Mouse (Mus musculus): ENCODE measurements at regions not wholly inside any gene's neighbourhood (a gene's known extent, or its start where the extent isn't known, plus 50 kb on each side); places are given as distances from the start of the nearest gene placed in this dataset.

DNA sequence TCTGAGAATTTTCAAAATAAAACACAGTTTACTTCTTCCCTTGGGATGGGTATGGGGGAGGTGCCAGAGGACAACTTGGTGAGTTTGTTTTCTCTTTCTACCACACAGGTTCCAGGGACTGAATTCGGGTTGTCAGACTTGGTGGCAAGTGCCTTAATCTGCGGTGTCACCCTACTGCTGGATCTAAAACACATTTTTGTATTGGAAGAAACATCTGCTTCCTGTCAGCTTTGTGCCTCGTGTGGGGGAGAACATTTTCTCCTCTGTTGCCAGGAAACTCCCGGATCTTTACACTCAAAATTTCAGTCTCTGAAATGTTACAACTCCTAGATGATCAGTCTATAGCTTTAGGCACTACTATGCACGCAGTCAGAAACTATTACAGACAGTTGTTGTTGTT lies 228.3 kb downstream of the Ktn1 start:
- Histone ChIP-seq H3K4me3 (ENCODE audit: low read depth, low read length) (no peak overlapping the region), H3K4me1 (ENCODE audit: control insufficient read depth, insufficient read depth, low read length) (no peaks in the 10 kb centered on the region), H3K27ac (ENCODE audit: low read depth, low read length) (no peak overlapping the region), H3K4me2 (no peak overlapping the region), H3K9me3 (ENCODE audit: control insufficient read depth, low read length) (no peaks in the 10 kb centered on the region), H3K27me3 (ENCODE audit: control insufficient read depth, insufficient read depth, low read length) (no peaks in the 10 kb centered on the region), H3K36me3 (ENCODE audit: control insufficient read depth, insufficient read depth, low read length) (no peaks in the 10 kb centered on the region), H3K9ac (ENCODE audit: low read length) (no peak overlapping the region)
- WGBS, result 75% methylated on average over 5 of the region's 5 CpGs
- ATAC-seq (ENCODE audit: low FRiP score), result no peak
- no peak for DNase-seq (ENCODE audit: low spot score, missing footprints)

DNA sequence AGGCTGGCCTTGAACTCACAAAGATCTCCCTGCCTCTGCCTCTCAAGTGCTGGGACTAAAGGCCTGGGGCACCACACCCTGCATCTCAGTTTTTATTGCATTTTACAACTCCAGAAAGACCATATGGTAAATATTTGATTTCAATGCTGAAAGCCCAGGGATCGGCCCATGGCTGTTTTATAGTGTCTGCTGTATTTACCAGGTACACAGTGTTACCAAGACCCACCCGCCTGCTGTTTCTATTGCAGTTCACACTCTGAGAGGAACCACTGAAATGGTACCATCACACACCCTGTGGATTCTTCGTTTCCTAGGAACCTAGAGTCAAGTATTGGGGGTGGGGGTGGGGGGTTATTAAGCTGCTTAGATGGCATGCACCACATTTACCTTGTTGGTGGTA lies 228.9 kb downstream of the Ktn1 start:
- DNase-seq (ENCODE audit: low spot score, missing footprints) (no peak), ATAC-seq (ENCODE audit: low FRiP score) (no peak)
- 80% methylated on average over 3 of the region's 3 CpGs for WGBS
- no peaks in the 10 kb centered on the region for H3K4me1 ChIP-seq (ENCODE audit: control insufficient read depth, insufficient read depth, low read length)
- no peaks in the 10 kb centered on the region for H3K9me3 ChIP-seq (ENCODE audit: control insufficient read depth, low read length)
- H3K4me2 ChIP-seq, result no peak overlapping the region
- no peak overlapping the region for H3K4me3 ChIP-seq (ENCODE audit: low read depth, low read length)
- no peaks in the 10 kb centered on the region for H3K27me3 ChIP-seq (ENCODE audit: control insufficient read depth, insufficient read depth, low read length)
- no peak overlapping the region for H3K27ac ChIP-seq (ENCODE audit: low read depth, low read length)
- H3K36me3 ChIP-seq (ENCODE audit: control insufficient read depth, insufficient read depth, low read length), result no peaks in the 10 kb centered on the region
- no peak overlapping the region for H3K9ac ChIP-seq (ENCODE audit: low read length)

DNA sequence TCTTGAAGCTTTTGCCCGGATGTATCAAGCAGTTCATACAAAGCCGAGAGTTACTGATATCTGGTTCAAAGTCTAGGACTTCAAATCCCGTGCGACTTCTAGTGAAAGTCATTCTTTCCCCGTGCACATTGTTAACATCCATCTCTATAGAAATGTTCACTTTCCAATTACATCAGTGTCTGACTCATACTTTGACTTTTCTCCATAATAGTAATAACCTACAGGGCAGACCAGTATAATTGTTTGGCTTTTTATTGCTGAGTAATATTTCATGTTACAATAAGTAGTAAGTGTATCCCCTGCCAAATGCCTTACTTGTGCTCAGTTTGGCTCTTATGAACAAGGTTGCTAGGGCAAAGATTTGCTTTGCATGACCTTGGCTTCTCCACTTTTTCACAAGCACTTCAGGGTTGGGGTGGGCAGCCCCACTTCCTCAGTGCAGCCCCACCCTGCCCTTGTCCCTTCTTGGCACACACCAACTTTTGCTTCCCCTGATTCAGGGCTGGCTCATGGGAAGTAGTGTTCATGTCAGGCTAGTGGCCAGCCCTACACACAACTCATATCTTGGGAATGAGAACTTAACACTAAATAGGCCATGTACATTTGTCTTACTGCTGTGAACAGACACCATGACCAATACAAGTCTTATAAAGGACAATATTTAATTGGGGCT lies 229.7 kb downstream of the Ktn1 start:
- Histone ChIP-seq H3K27ac (ENCODE audit: low read depth, low read length) (no peak overlapping the region), H3K4me2 (no peak overlapping the region), H3K36me3 (ENCODE audit: control insufficient read depth, insufficient read depth, low read length) (no peaks in the 10 kb centered on the region), H3K9ac (ENCODE audit: low read length) (no peak overlapping the region), H3K4me1 (ENCODE audit: control insufficient read depth, insufficient read depth, low read length) (no peaks in the 10 kb centered on the region), H3K4me3 (ENCODE audit: low read depth, low read length) (no peak overlapping the region), H3K9me3 (ENCODE audit: control insufficient read depth, low read length) (no peaks in the 10 kb centered on the region), H3K27me3 (ENCODE audit: control insufficient read depth, insufficient read depth, low read length) (no peaks in the 10 kb centered on the region)
- ATAC-seq (ENCODE audit: low FRiP score) (no peak), DNase-seq (ENCODE audit: low spot score, missing footprints) (no peak)
- WGBS, result 89% methylated on average over 5 of the region's 5 CpGs

DNA sequence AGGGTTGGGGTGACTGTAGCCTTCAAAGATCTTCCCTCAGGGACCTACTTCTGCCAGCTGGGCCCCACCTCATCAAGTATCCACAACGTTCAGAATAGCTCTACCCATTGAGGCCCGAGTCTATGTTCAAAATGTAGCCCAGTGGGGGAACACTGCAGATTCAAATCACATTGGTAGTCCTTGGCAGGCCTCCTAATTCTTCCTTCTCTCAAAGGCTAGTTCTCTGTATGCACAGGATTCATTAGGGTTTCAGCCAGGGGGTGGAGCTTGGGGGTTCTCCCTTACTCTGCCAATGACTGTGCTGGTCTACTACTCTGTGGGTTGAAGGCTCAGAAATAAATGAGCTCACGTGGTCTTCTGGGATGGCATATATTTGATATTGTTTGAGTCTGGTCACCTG lies 235.3 kb upstream of the Peli2 start:
- no peaks in the 10 kb centered on the region for H3K9me3 ChIP-seq (ENCODE audit: control insufficient read depth, low read length)
- H3K27ac ChIP-seq (ENCODE audit: low read depth, low read length), result no peak overlapping the region
- H3K4me2 ChIP-seq, result no peak overlapping the region
- no peak for ATAC-seq (ENCODE audit: low FRiP score)
- no peaks in the 10 kb centered on the region for H3K4me1 ChIP-seq (ENCODE audit: control insufficient read depth, insufficient read depth, low read length)
- no peaks in the 10 kb centered on the region for H3K36me3 ChIP-seq (ENCODE audit: control insufficient read depth, insufficient read depth, low read length)
- no peaks in the 10 kb centered on the region for H3K27me3 ChIP-seq (ENCODE audit: control insufficient read depth, insufficient read depth, low read length)
- 82% methylated on average over 3 of the region's 3 CpGs for WGBS
- H3K9ac ChIP-seq (ENCODE audit: low read length), result no peak overlapping the region
- H3K4me3 ChIP-seq (ENCODE audit: low read depth, low read length), result no peak overlapping the region
- no peak for DNase-seq (ENCODE audit: low spot score, missing footprints)

DNA sequence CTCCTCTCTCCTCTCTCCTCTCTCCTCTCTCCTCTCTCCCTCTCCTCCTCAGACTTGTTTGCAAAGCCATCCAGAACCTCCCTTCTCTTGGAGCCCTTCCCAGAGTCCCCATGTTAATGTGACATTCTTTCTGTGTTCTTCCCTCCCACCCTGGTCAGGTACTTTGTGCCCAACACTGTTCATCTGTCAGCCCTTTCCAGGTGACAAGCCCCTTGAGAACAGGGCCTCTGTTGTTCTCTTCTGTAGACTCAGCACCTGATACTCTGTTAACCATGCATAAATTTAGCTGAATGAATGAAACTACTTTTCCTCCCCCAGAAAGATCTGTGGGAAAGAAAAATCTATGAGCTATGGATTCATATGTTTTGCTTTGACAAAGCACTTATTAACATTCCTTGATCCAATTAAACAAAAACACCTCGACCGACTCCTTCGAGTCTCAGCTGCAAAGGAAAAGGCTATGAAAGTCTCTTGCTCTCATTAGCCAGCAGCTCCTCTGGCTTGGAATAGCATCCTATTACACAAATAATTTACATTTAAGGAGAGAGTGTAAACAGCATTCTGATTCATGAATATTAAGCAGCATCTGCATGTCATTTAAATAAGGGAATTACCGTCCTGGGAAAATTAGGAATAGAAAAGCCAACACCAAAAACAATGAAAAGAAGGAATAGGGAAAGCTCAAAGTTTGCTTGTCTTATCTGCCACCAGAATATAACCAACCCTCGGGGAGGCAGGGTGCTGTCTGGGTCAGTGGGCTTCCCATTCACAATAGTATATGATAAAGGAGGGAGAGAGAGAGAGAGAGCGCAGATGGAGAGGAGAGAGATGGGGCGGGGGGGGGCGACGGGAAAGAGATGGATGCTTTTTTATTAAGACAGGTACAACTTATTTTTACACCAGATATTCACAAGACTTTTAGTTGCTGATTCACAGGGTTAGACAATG lies 230.1 kb upstream of the Peli2 start:
- Histone ChIP-seq H3K27me3 (ENCODE audit: control insufficient read depth, insufficient read depth, low read length) (no peaks in the 10 kb centered on the region), H3K4me2 (no peak overlapping the region), H3K9me3 (ENCODE audit: control insufficient read depth, low read length) (no peaks in the 10 kb centered on the region), H3K4me3 (ENCODE audit: low read depth, low read length) (no peak overlapping the region), H3K9ac (ENCODE audit: low read length) (no peak overlapping the region), H3K36me3 (ENCODE audit: control insufficient read depth, insufficient read depth, low read length) (no peaks in the 10 kb centered on the region), H3K4me1 (ENCODE audit: control insufficient read depth, insufficient read depth, low read length) (no peaks in the 10 kb centered on the region), H3K27ac (ENCODE audit: low read depth, low read length) (no peak overlapping the region)
- DNase-seq (ENCODE audit: low spot score, missing footprints) (no peak), ATAC-seq (ENCODE audit: low FRiP score) (no peak)
- 77% methylated on average over 9 of the region's 9 CpGs for WGBS

DNA sequence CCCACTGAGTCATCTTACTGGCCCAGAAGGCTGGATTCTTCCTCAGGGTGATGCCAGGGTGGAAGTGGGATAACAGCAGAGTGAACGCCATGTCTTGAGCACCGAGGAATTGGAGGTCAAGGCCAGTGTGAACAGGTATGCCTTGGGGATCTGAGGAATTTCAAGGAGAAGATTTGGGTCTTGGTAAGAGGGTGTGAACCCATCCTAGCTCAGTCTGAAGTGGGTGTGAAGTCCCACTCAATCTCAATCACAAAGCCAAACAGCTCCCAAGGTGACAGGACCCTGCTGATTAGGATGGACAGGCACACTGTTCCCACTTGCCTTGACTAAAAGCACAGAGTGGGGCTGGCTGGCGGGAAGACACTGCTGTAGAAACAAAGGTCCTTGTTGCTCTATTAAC lies 224.0 kb upstream of the Peli2 start:
- H3K4me1 ChIP-seq (ENCODE audit: control insufficient read depth, insufficient read depth, low read length), result no peaks in the 10 kb centered on the region
- no peak overlapping the region for H3K9ac ChIP-seq (ENCODE audit: low read length)
- H3K36me3 ChIP-seq (ENCODE audit: control insufficient read depth, insufficient read depth, low read length), result no peaks in the 10 kb centered on the region
- ATAC-seq (ENCODE audit: low FRiP score), result no peak
- no peaks in the 10 kb centered on the region for H3K9me3 ChIP-seq (ENCODE audit: control insufficient read depth, low read length)
- no peak overlapping the region for H3K27ac ChIP-seq (ENCODE audit: low read depth, low read length)
- DNase-seq (ENCODE audit: low spot score, missing footprints), result no peak
- H3K4me3 ChIP-seq (ENCODE audit: low read depth, low read length), result no peak overlapping the region
- no peak overlapping the region for H3K4me2 ChIP-seq
- 89% methylated on average over 3 of the region's 3 CpGs for WGBS
- H3K27me3 ChIP-seq (ENCODE audit: control insufficient read depth, insufficient read depth, low read length), result no peaks in the 10 kb centered on the region

DNA sequence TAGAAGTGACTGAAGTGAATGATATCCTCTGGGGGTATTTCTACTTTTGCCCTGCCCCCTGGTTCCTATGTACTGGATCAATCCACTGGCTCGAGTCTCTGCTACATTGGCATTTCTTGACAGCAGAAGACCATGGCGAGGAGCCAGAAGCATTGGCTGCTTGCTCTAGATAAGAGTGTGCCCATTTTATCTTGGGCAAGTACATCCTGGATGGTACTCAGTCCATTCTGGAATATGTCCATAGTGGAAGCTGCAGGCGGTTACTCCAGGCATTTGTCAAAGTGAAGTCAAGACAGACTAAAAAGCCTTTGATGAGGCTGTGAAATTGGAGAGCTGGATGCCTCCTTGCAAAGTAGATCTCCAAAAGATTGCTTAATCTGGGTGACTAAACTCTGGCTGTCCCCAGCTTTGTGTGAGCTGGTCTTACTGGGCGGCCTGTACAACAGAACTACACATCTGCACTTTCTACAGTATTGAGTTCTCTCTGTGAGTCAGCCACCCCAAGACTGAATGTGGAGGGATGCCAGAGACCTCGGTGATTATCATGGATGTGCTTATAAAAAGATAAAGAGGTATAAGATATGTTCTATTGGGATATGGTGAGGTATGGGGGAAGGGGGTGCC lies 222.6 kb upstream of the Peli2 start:
- 84% methylated on average over 5 of the region's 5 CpGs for WGBS
- DNase-seq (ENCODE audit: low spot score, missing footprints), result no peak
- no peak for ATAC-seq (ENCODE audit: low FRiP score)
- H3K27me3 ChIP-seq (ENCODE audit: control insufficient read depth, insufficient read depth, low read length), result no peaks in the 10 kb centered on the region
- H3K36me3 ChIP-seq (ENCODE audit: control insufficient read depth, insufficient read depth, low read length), result no peaks in the 10 kb centered on the region
- no peak overlapping the region for H3K4me2 ChIP-seq
- H3K4me1 ChIP-seq (ENCODE audit: control insufficient read depth, insufficient read depth, low read length), result no peaks in the 10 kb centered on the region
- H3K9ac ChIP-seq (ENCODE audit: low read length), result no peak overlapping the region
- H3K4me3 ChIP-seq (ENCODE audit: low read depth, low read length), result no peak overlapping the region
- H3K27ac ChIP-seq (ENCODE audit: low read depth, low read length), result no peak overlapping the region
- no peaks in the 10 kb centered on the region for H3K9me3 ChIP-seq (ENCODE audit: control insufficient read depth, low read length)

DNA sequence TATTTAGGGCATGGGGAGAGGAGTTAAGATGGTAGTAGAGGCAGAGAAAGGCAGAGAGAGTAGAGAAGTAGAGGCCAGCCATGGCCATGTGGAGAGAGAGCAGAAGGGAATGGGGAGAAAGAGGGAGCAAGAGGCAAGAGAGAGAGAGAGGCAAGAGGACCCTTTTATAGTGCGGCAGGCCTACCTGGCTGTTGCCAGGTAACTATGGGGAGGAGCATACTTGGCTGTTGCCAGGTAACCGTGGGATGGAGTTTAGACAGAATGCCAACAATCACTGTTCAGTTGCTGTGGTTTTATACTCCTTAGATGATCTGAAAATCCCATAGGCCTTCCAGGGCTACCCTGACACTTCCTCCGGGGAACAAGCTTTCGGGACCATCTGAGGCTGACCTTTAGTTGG lies 222.0 kb upstream of the Peli2 start:
- no peak overlapping the region for H3K4me2 ChIP-seq
- no peaks in the 10 kb centered on the region for H3K4me1 ChIP-seq (ENCODE audit: control insufficient read depth, insufficient read depth, low read length)
- H3K27me3 ChIP-seq (ENCODE audit: control insufficient read depth, insufficient read depth, low read length), result no peaks in the 10 kb centered on the region
- ATAC-seq (ENCODE audit: low FRiP score) (no peak), DNase-seq (ENCODE audit: low spot score, missing footprints) (no peak)
- H3K4me3 ChIP-seq (ENCODE audit: low read depth, low read length), result no peak overlapping the region
- H3K36me3 ChIP-seq (ENCODE audit: control insufficient read depth, insufficient read depth, low read length), result no peaks in the 10 kb centered on the region
- no peaks in the 10 kb centered on the region for H3K9me3 ChIP-seq (ENCODE audit: control insufficient read depth, low read length)
- no peak overlapping the region for H3K9ac ChIP-seq (ENCODE audit: low read length)
- WGBS, result 87% methylated on average over 4 of the region's 4 CpGs
- no peak overlapping the region for H3K27ac ChIP-seq (ENCODE audit: low read depth, low read length)

DNA sequence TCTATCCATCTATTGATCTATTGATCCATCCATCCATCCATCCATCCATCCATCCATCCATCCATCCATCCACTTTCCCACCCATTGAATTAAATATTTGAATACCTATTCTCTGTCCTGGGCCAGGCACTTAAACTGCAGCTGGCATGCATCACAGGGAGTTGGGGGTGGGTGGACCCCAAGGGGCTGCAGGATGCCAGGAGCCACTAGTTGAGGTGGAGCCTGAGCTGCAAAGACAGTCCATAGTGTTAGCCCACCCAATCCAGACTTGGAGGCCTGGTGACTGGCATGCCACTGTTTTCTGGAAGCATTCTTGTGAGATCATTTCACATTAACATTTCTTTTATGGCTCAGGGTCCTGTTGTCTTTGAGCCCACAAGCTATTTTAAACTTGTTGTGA lies 215.3 kb upstream of the Peli2 start:
- Histone ChIP-seq H3K27me3 (ENCODE audit: control insufficient read depth, insufficient read depth, low read length) (no peaks in the 10 kb centered on the region), H3K4me2 (no peak overlapping the region), H3K4me3 (ENCODE audit: low read depth, low read length) (no peak overlapping the region), H3K9me3 (ENCODE audit: control insufficient read depth, low read length) (no peaks in the 10 kb centered on the region), H3K9ac (ENCODE audit: low read length) (no peak overlapping the region), H3K4me1 (ENCODE audit: control insufficient read depth, insufficient read depth, low read length) (peaks cover 2% of the 10 kb centered on the region; the same call in 1 of the 2 replicates), H3K27ac (ENCODE audit: low read depth, low read length) (no peak overlapping the region), H3K36me3 (ENCODE audit: control insufficient read depth, insufficient read depth, low read length) (no peaks in the 10 kb centered on the region)
- peak; percentile 56 for DNase-seq (ENCODE audit: low spot score, missing footprints)
- no peak for ATAC-seq (ENCODE audit: low FRiP score)
